Mouse (Mus musculus): ENCODE data around the gene Efcab7. TPM values are rescaled to one million over a fixed set of nuclear protein-coding genes. Genes with fewer than 3 reads are reported as not detected.

Gene Efcab7
- total RNA-seq (2021) = 1 to 10 TPM; 6.5 to 7.5 TPM
- long read RNA-seq = 0 reads

GRCm38 (mm10) chr4:99829094-99830073 lies at the start of gene Efcab7:
Gene Efcab7 (plus strand): TSS chr4:99829198.
- DNase-seq (ENCODE audit: low spot score in 2 of 2) = peak; percentile 84 to 93

DNA sequence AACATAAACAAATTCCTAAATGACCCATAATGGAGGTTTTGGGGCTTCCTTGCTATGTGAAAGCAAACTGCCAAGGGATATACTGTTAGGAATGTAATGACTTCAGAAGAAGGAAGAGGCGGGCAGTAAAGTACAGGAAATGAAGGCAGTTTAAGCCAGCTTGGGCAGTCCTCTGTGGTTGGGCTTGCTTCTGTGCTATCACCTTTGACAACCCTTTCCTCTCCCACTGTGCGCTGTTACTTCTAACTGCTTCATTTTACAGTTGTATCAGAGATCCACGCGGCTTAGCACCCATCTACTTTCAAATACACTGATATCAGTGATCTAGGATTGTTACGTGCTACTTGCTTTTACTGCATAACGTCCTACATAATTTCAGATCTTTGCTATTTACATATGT lies 36.6 kb upstream of the Efcab7 start:
- no peak for DNase-seq (ENCODE audit: low spot score in 2 of 2)

DNA sequence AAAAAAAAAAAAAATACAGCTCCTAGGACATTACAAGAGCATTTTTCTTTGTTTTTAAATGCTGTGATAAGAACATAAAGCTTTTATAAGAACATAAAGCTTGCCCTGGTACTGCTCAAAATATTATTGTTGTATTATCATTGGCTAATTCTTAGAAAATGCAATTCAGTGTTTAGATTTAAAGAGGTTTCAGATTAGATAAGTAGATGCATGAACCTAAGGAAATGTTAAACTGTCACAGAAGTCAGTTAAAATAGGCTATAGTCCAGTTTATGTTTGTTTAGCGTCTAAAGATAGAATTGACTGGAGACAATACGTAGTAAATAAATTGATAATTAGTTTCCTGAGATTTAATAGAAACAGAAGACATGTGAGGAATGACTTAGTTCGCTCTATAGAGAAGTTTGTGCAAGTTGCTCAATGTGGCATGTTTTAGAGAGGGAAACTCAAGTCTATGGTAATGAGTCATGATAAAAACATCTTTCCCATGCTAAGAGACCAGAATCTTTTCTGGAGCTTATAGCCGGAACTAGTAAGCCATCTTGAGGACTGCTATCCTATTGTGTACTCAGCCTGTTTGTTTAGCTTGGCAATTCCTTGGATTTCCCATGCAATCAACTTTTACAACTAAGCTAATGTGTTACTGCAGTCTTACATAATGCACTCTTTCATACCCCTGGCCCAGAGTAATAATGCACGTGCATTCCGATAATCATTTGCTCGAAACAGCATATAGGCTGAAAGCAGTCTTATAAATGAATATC lies 12.1 kb upstream of the Efcab7 start:
- DNase-seq (ENCODE audit: low spot score in 2 of 2) = no peak

- no peak for DNase-seq (ENCODE audit: low spot score in 2 of 2)
Measured at GRCm38 (mm10) chr4:99828337-99828736, 661 bp upstream of the Efcab7 start.

DNA sequence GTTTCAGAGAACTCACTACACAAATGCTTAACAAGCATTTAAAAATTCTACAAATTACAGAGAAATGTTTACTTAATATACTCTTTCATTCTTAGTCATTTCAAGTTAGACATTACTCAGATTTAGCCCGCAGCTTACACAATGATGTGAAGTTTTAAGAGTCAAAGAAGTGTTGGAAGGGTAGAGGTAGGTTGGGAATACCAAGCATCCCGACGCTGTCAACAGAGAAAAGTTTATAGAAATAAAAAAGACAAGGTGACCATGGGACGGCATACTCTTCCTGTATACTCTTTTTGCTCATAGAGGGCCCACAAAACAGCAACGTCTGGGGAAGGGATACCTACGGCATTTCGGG lies 282 bp upstream of the Efcab7 start:
- DNase-seq (ENCODE audit: low spot score in 2 of 2) = no peak

DNA sequence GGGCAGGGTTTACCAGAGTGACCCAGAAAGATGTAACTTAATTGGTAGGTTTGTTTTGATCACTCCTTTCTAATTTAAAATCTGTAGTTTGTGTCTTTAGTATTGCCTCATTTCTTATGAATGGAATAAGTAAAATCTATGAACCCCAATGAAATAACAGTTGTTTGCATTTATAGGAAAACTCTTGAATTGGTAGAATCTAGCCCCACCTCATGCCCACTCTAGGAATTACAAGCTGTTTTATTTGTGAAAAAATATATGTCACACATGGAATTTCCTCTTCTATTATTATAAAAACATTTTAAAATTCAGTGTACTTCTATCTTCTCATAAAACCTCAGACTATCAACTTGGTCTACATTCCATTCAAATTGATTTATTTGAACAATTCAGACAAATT lies 52.9 kb downstream of the Efcab7 start:
- DNase-seq (ENCODE audit: low spot score in 2 of 2) = peak in 1 of 2 experiments; percentile 57

GRCm38 (mm10) chr4:99882405-99882804 lies 53.4 kb downstream of the Efcab7 start:
- DNase-seq (ENCODE audit: low spot score in 2 of 2) = no peak

GRCm38 (mm10) chr4:99913894-99914451 lies 85.0 kb downstream of the Efcab7 start:
- no peak for DNase-seq (ENCODE audit: low spot score in 2 of 2)

DNA sequence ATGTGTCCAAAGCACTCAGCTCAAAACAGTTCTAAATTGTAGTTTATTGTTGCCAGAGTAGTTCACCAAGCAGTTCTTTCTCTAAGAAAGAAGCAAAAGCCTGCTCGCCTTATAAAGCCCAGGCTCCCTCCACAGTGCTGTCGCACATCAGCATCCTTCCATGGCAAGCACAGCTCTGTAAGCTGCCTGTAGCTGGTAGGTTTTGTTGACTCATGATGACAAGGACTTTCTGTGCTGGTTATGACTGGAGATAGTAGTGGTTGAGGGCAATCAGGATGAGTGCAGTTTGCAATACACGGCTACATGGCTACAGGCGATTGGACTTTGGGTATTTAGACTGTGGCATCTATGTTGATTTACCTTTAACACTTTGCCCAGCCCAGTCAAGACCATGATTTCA lies 97.4 kb downstream of the Efcab7 start:
- DNase-seq (ENCODE audit: low spot score in 2 of 2) = no peak

GRCm38 (mm10) chr4:99928521-99928920 lies 99.5 kb downstream of the Efcab7 start:
- DNase-seq (ENCODE audit: low spot score in 2 of 2) = no peak

DNA sequence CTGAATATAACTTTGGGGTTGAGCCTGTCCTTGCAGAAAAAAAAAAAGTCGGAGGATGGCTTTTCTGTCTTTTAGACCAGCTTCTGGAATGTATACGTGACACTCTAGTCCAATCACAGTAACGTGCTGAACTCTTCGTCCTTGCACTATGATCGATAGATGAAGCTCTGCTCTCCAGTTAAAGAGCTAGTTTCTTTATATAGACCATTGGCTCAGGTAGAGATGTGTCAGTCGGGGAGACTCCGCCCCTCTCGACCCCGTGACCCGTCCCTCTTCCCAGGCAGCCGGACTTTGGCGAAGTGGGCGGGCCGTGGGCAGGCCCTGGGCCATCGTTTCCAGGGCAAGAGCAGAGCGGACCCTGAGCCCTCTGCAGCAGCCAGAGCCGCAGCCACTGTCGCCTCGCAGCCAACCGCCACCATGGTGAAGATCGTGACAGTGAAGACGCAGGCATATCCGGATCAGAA lies 100.2 kb downstream of the Efcab7 start, which contains the start of gene Pgm1:
Gene Pgm1, plus strand, starts transcription at position 266 of the 464 bp plus-strand sequence.
- DNase-seq (ENCODE audit: low spot score in 2 of 2) = peak in 1 of 2 experiments; percentile 58

- peak; percentile 65 to 76 for DNase-seq (ENCODE audit: low spot score in 2 of 2)
Measured at GRCm38 (mm10) chr4:99929613-99930517, 100.9 kb downstream of the Efcab7 start, which contains the start of gene Itgb3bp. Gene Itgb3bp (minus strand): TSS chr4:99929813.

GRCm38 (mm10) chr4:99930518-99931239 lies 101.7 kb downstream of the Efcab7 start:
- no peak for DNase-seq (ENCODE audit: low spot score in 2 of 2)

GRCm38 (mm10) chr4:99931240-99931580 lies 102.2 kb downstream of the Efcab7 start:
- no peak for DNase-seq (ENCODE audit: low spot score in 2 of 2)

DNA sequence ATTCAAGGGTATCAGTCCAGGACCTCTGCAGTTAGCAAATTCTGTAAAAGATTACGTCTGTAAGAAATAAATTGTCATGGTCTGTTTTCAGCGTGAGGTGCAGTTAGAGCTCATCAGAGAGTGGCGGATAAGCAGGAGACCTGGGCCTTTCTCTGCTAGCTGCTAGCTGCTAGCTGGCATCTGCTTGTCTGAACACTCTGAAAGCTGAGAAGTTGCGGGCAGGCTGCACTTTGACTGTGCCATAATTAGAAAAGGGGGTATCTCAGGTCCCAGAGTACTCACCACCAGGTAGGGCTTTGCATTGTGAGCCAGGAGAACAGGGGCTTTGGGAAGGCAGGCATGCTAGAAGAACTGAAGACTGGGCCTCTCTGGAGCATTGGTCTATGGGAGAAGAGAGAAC lies 102.8 kb downstream of the Efcab7 start:
- no peak for DNase-seq (ENCODE audit: low spot score in 2 of 2)

DNA sequence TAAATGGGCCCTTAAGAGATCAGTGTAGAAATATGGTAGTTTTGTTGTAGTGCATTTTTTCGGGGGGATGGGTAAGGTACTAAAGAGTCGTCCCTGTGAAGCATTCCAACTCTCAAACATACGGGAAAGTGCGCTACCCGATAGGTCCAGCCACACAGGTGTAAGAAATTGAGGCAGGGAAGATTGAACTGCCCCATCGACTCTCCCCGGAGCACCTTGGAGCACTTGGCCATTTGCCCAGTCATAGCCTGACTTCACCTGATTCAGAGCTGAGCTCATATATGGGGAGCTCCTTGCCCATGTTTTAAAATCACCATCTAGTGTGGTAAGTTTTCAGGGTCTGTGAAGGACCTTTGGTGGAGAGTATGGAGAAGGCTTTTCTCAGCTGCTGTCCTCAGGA lies 105.9 kb downstream of the Efcab7 start:
- no peak for DNase-seq (ENCODE audit: low spot score in 2 of 2)

DNA sequence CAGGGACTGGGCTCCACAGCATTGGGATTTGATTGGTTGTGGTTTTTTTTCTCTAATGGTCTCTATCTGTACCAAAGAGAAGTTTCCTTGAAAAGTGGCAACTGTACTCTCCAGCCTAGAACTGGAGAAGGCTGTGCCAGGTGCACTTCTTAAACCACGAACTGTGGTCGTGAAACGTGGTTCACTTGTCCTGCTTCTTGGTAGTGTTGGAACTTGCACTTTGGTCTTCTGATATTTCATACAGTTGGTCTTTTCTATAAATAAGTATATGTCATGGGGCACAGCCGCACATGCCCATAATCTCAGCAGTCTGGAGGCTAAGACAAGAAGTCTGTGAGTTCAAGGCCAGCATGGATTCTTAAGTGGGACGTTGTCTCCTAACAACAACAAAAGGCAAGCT lies 107.3 kb downstream of the Efcab7 start:
- no peak for DNase-seq (ENCODE audit: low spot score in 2 of 2)

GRCm38 (mm10) chr4:99939711-99940505 lies 110.9 kb downstream of the Efcab7 start:
- DNase-seq (ENCODE audit: low spot score in 2 of 2) = no peak

Measured in layer of hippocampus, adult 18-20 months (tissue).